Mouse (Mus musculus) layer of hippocampus, adult 2 months (tissue): ENCODE measurements around the gene Car3. TPM values are rescaled to one million over a fixed set of nuclear protein-coding genes. Genes with fewer than 3 reads are reported as not detected.
"Not testable (repeated sequence)": the region's sequence is repeated elsewhere in the genome, so short reads cannot be mapped to it uniquely, and the experiment has no call there.

ENCODE experiments used
- DNase-seq, 2 experiments: peaks; one replicate each; pipeline ENCODE4 v3.0.0; 2022; ENCODE audit warnings: low spot score in 2 of 2
- H3K27ac ChIP-seq: fragments of 200-600 bp; 2 replicates; pipeline ENCODE4 v1.8.1; 2022
- H3K4me3 ChIP-seq: fragments of 200-600 bp; 2 replicates; pipeline ENCODE4 v1.8.1; 2022; ENCODE audit warnings: mild to moderate bottlenecking
- CTCF ChIP-seq: fragments of 200-600 bp; conservative IDR thresholded peaks from 2 replicates; pipeline ENCODE4 v1.8.1; 2022; ENCODE audit warnings: antibody characterized with exemption, mild to moderate bottlenecking, moderate library complexity
- long read RNA-seq, 2 experiments: library from polyadenylated mRNA; stranded (forward); transcript quantifications; one replicate each; pipeline ENCODE4 v2.0.0; 2021; ENCODE audit warnings: borderline mapping rate in 2 of 2
- total RNA-seq, 2 experiments: library from RNA; stranded (reverse); gene quantifications; 2 replicates each; pipeline ENCODE4 v1.2.3; 2021

Gene Car3
- under 1 TPM in 1 of 2 experiments, not detected in 1; 0.20 TPM for total RNA-seq
- long read RNA-seq, experiment 1, partial matches to known transcripts: 0 of 2 reads
- long read RNA-seq, experiment 1, other reads (novel, unspliced or antisense): 1 of 2 reads
- long read RNA-seq, experiment 2: 0 reads

- no peak for DNase-seq
- TF ChIP-seq CTCF: no peak
- Histone ChIP-seq H3K27ac (no peak within 1 kb of the TSS), H3K4me3 (peak within 1 kb of the TSS; percentile 50)
These were observed at the start of gene Car3 for GRCm38 (mm10) chr3:14863022-14863711. Gene Car3, plus strand, starts transcription at chr3:14863512.

GRCm38 (mm10) chr3:14815396-14815795 lies 47.9 kb upstream of the Car3 start:
- not testable (repeated sequence) for H3K27ac ChIP-seq, DNase-seq, H3K4me3 ChIP-seq

GRCm38 (mm10) chr3:14819844-14820504 lies 43.3 kb upstream of the Car3 start:
- no peak overlapping the region for H3K4me3 ChIP-seq
- TF ChIP-seq CTCF: no peak
- H3K27ac ChIP-seq: no peak overlapping the region
- no peak for DNase-seq

GRCm38 (mm10) chr3:14828896-14829295 lies 34.4 kb upstream of the Car3 start:
- H3K4me3 ChIP-seq: no peak overlapping the region
- H3K27ac ChIP-seq: no peak overlapping the region
- TF ChIP-seq CTCF: no peak
- no peak for DNase-seq

DNA sequence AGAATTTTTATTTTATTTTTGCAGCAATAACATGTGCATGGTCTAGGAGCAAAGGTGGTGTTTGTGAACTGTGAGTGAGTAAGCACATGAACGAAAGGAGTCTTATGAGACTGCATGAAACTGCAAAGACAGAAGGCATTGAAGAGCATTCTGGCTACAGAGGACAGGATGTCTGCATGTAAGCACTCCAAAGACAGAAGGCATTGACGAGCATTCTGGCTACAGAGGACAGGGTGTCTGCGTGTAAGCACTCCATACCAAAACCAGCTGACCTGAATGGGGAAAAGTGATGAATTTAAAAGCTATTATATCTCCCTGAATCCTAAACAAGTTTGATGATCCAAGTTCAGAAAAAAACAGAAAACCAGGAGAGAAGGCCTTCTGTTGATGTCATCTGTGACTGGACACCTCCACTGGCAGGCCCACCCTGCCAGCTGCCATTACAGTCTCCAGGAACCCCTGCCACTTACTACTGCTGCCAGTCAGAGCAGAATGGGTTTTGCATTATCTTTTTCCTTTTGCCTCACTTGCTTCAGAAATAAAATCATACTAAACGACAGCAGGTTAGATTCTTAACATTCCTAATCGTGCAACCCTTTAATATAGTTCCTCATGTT lies 32.0 kb upstream of the Car3 start:
- H3K27ac ChIP-seq: no peak overlapping the region
- no peak for TF ChIP-seq CTCF
- H3K4me3 ChIP-seq: no peak overlapping the region
- DNase-seq: peak in 1 of 2 experiments; percentile 9

GRCm38 (mm10) chr3:14832766-14833165 lies 30.5 kb upstream of the Car3 start:
- no peak for DNase-seq
- Histone ChIP-seq H3K4me3 (no peak overlapping the region), H3K27ac (no peak overlapping the region)
- no peak for TF ChIP-seq CTCF

GRCm38 (mm10) chr3:14838936-14839335 lies 24.4 kb upstream of the Car3 start:
- no peak for TF ChIP-seq CTCF

DNA sequence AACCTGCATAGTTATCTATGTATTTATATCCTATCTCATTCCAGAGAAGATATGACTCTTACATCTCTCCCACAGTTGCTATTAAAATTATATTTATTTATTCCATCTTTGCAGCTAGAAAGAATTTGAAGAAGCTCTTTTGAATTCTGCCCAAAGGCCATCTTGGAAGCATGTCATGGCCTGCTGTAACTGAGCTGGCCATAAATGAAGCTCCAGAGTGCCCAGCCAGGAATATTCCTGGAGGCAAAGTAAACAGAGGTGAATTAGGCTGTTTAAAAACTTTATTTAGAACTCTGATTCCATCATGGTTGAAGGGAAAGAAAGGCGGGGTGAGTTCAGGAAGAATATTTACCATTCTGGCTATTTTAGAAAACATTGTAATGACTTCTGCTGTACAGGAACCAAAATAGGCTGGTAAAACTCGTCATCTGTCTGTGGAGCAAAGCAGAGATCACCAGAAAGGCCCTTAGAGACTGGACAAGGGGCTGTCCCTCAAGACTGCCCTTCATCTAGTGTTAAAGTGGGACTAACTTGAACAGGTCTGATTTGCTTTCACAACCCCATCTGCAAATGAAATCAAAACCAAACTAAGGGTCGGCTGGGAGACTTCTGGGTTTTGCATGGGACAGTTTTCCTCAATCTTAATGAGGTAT lies 23.7 kb upstream of the Car3 start:
- DNase-seq: no peak
- no peak overlapping the region for H3K4me3 ChIP-seq
- no peak for TF ChIP-seq CTCF

More at GRCm38 (mm10) chr3:14838936-14839335, 24.4 kb upstream of the Car3 start:
- DNase-seq: no peak
- no peak overlapping the region for H3K27ac ChIP-seq
- no peak overlapping the region for H3K4me3 ChIP-seq

GRCm38 (mm10) chr3:14848587-14849254 lies 14.6 kb upstream of the Car3 start:
- no peak overlapping the region for H3K4me3 ChIP-seq
- H3K27ac ChIP-seq: no peak overlapping the region
- no peak for DNase-seq
- TF ChIP-seq CTCF: no peak

More for the DNA sequence above, 23.7 kb upstream of the Car3 start:
- H3K27ac ChIP-seq: no peak overlapping the region

DNA sequence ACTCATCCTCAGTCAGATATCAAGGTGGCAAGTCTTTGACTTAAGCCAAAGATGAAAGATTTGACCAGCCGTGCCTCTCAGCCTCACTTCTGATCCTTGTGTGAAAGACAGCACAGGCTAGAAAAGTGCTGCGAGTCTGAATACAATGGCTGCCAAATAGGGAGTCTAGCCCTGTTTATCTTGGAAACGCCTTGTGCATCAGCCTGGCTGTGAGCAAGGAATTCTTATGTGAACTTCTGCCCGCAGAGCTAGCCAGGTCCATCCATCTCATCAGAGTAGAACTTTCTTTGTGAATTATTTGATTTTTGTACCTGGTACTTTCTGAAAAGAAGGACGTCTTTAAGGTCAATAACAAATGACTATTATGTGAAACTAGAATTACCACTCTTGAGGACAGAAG lies 9.3 kb upstream of the Car3 start:
- no peak overlapping the region for H3K27ac ChIP-seq
- no peak for DNase-seq
- TF ChIP-seq CTCF: no peak
- H3K4me3 ChIP-seq: no peak overlapping the region

- Histone ChIP-seq H3K27ac (no peak overlapping the region), H3K4me3 (no peak overlapping the region)
- no peak for TF ChIP-seq CTCF
- DNase-seq: no peak
These were observed 8.9 kb upstream of the Car3 start for GRCm38 (mm10) chr3:14854446-14854845.

- no peak for DNase-seq
- H3K4me3 ChIP-seq: no peak overlapping the region
- TF ChIP-seq CTCF: no peak
- H3K27ac ChIP-seq: no peak overlapping the region
These were observed 5.4 kb upstream of the Car3 start for GRCm38 (mm10) chr3:14857874-14858273.
